Mouse (Mus musculus): ENCODE results near the gene Snapc4. TPM values are rescaled to one million over a fixed set of nuclear protein-coding genes. Genes with fewer than 3 reads are reported as not detected.

The Snapc4 gene
- polyA plus RNA-seq, 1 experiment, result 11.7 TPM

GRCm38 (mm10) chr2:26324917-26325316 is 55.5 kb downstream of the Snapc4 start:
- no peaks in the 10 kb centered on the region for H3K79me3 ChIP-seq (ENCODE audit: low read depth)
- H3ac ChIP-seq (ENCODE audit: control insufficient read depth, insufficient read length, low read depth), result no peak overlapping the region
- H3K79me2 ChIP-seq (ENCODE audit: control insufficient read depth, insufficient read depth), result peaks cover 12% of the 10 kb centered on the region
- H3K4me3 ChIP-seq (ENCODE audit: insufficient read depth, poor library complexity, severe bottlenecking), result no peak overlapping the region
- TF ChIP-seq CEBPB (IDR thresholded peaks at IDR 0.05; ENCODE audit: low read depth) (no peak), MYOD1 (IDR thresholded peaks at IDR 0.05; ENCODE audit: control insufficient read depth, insufficient read length, low read depth) (no peak)
- peaks cover 46% of the 10 kb centered on the region for H3K36me3 ChIP-seq (ENCODE audit: control insufficient read depth, insufficient read depth)
- no peaks in the 10 kb centered on the region for H3K27me3 ChIP-seq (ENCODE audit: control insufficient read depth, insufficient read depth, insufficient read length)

GRCm38 (mm10) chr2:26323589-26324325 is 56.7 kb downstream of the Snapc4 start:
- H3K4me3 ChIP-seq (ENCODE audit: insufficient read depth, poor library complexity, severe bottlenecking), result no peak overlapping the region
- H3ac ChIP-seq (ENCODE audit: control insufficient read depth, insufficient read length, low read depth), result no peak overlapping the region
- H3K79me2 ChIP-seq (ENCODE audit: control insufficient read depth, insufficient read depth), result peaks cover 18% of the 10 kb centered on the region
- H3K36me3 ChIP-seq (ENCODE audit: control insufficient read depth, insufficient read depth), result peaks cover 45% of the 10 kb centered on the region
- no peak for TF ChIP-seq USF1 (IDR thresholded peaks at IDR 0.05; ENCODE audit: low read depth)
- TF ChIP-seq CTCF (IDR thresholded peaks at IDR 0.05; ENCODE audit: control insufficient read depth, insufficient read depth, insufficient read length), result no peak
- TF ChIP-seq MAX (IDR thresholded peaks at IDR 0.05), result no peak
- TF ChIP-seq CEBPB (IDR thresholded peaks at IDR 0.05; ENCODE audit: low read depth), result no peak
- TF ChIP-seq MYOD1 (IDR thresholded peaks at IDR 0.05; ENCODE audit: control insufficient read depth, insufficient read length, low read depth), result no peak
- no peak for TF ChIP-seq MYOG (IDR thresholded peaks at IDR 0.05; ENCODE audit: control insufficient read depth, extremely low read depth, insufficient read length)
- no peaks in the 10 kb centered on the region for H3K27me3 ChIP-seq (ENCODE audit: control insufficient read depth, insufficient read depth, insufficient read length)
- H3K79me3 ChIP-seq (ENCODE audit: low read depth), result no peaks in the 10 kb centered on the region

GRCm38 (mm10) chr2:26320245-26321185 is 59.9 kb downstream of the Snapc4 start:
- peaks cover 2% of the 10 kb centered on the region for H3K79me3 ChIP-seq (ENCODE audit: low read depth)
- H3K4me3 ChIP-seq (ENCODE audit: insufficient read depth, poor library complexity, severe bottlenecking), result no peak overlapping the region
- TF ChIP-seq MYOD1 (IDR thresholded peaks at IDR 0.05; ENCODE audit: control insufficient read depth, insufficient read length, low read depth) (no peak), MYOG (IDR thresholded peaks at IDR 0.05; ENCODE audit: control insufficient read depth, extremely low read depth, insufficient read length) (no peak), MAX (IDR thresholded peaks at IDR 0.05) (no peak), FOSL1 (IDR thresholded peaks at IDR 0.05; ENCODE audit: insufficient read depth, low read length, poor library complexity, severe bottlenecking) (no peak), CEBPB (IDR thresholded peaks at IDR 0.05; ENCODE audit: low read depth) (no peak), CTCF (IDR thresholded peaks at IDR 0.05; ENCODE audit: control insufficient read depth, insufficient read depth, insufficient read length) (no peak), USF1 (IDR thresholded peaks at IDR 0.05; ENCODE audit: low read depth) (no peak)
- H3ac ChIP-seq (ENCODE audit: control insufficient read depth, insufficient read length, low read depth), result no peak overlapping the region
- H3K36me3 ChIP-seq (ENCODE audit: control insufficient read depth, insufficient read depth), result peaks cover 18% of the 10 kb centered on the region
- peaks cover 41% of the 10 kb centered on the region for H3K79me2 ChIP-seq (ENCODE audit: control insufficient read depth, insufficient read depth)
- no peaks in the 10 kb centered on the region for H3K27me3 ChIP-seq (ENCODE audit: control insufficient read depth, insufficient read depth, insufficient read length)

GRCm38 (mm10) chr2:26319519-26320244 is 60.8 kb downstream of the Snapc4 start:
- Histone ChIP-seq H3K79me3 (ENCODE audit: low read depth) (peaks cover 2% of the 10 kb centered on the region), H3ac (ENCODE audit: control insufficient read depth, insufficient read length, low read depth) (no peak overlapping the region), H3K4me3 (ENCODE audit: insufficient read depth, poor library complexity, severe bottlenecking) (no peak overlapping the region), H3K36me3 (ENCODE audit: control insufficient read depth, insufficient read depth) (peaks cover 11% of the 10 kb centered on the region), H3K27me3 (ENCODE audit: control insufficient read depth, insufficient read depth, insufficient read length) (no peaks in the 10 kb centered on the region), H3K79me2 (ENCODE audit: control insufficient read depth, insufficient read depth) (peaks cover 41% of the 10 kb centered on the region)
- TF ChIP-seq CTCF (IDR thresholded peaks at IDR 0.05; ENCODE audit: control insufficient read depth, insufficient read depth, insufficient read length) (no peak), CEBPB (IDR thresholded peaks at IDR 0.05; ENCODE audit: low read depth) (no peak), FOSL1 (IDR thresholded peaks at IDR 0.05; ENCODE audit: insufficient read depth, low read length, poor library complexity, severe bottlenecking) (no peak), MYOG (IDR thresholded peaks at IDR 0.05; ENCODE audit: control insufficient read depth, extremely low read depth, insufficient read length) (no peak), MYOD1 (IDR thresholded peaks at IDR 0.05; ENCODE audit: control insufficient read depth, insufficient read length, low read depth) (no peak), USF1 (IDR thresholded peaks at IDR 0.05; ENCODE audit: low read depth) (no peak), MAX (IDR thresholded peaks at IDR 0.05) (no peak)

GRCm38 (mm10) chr2:26319109-26319508 is 61.3 kb downstream of the Snapc4 start:
- Histone ChIP-seq H3K36me3 (ENCODE audit: control insufficient read depth, insufficient read depth) (peaks cover 5% of the 10 kb centered on the region), H3ac (ENCODE audit: control insufficient read depth, insufficient read length, low read depth) (no peak overlapping the region), H3K79me3 (ENCODE audit: low read depth) (peaks cover 2% of the 10 kb centered on the region), H3K4me3 (ENCODE audit: insufficient read depth, poor library complexity, severe bottlenecking) (no peak overlapping the region), H3K79me2 (ENCODE audit: control insufficient read depth, insufficient read depth) (peaks cover 41% of the 10 kb centered on the region), H3K27me3 (ENCODE audit: control insufficient read depth, insufficient read depth, insufficient read length) (no peaks in the 10 kb centered on the region)
- TF ChIP-seq MYOD1 (IDR thresholded peaks at IDR 0.05; ENCODE audit: control insufficient read depth, insufficient read length, low read depth) (no peak), CEBPB (IDR thresholded peaks at IDR 0.05; ENCODE audit: low read depth) (no peak), USF1 (IDR thresholded peaks at IDR 0.05; ENCODE audit: low read depth) (no peak), FOSL1 (IDR thresholded peaks at IDR 0.05; ENCODE audit: insufficient read depth, low read length, poor library complexity, severe bottlenecking) (no peak), MAX (IDR thresholded peaks at IDR 0.05) (no peak), CTCF (IDR thresholded peaks at IDR 0.05; ENCODE audit: control insufficient read depth, insufficient read depth, insufficient read length) (no peak), MYOG (IDR thresholded peaks at IDR 0.05; ENCODE audit: control insufficient read depth, extremely low read depth, insufficient read length) (no peak)

Measured in C2C12 (cell line).